Mouse (Mus musculus): ENCODE data around the gene Igsf9b.

- TF ChIP-seq CTCF (IDR thresholded peaks at IDR 0.05; ENCODE audit: borderline replicate concordance, insufficient read depth, low read depth, low read length) (peak; percentile 91), POLR2A (IDR thresholded peaks at IDR 0.05; ENCODE audit: borderline replicate concordance, insufficient read depth, low read length) (no peak)
Measured at GRCm38 (mm10) chr9:27325920-27326319, 26.9 kb downstream of the Igsf9b start.
